Mouse (Mus musculus): Measurements from ENCODE around the gene Dnajc28.

Dnajc28 gene

DNA sequence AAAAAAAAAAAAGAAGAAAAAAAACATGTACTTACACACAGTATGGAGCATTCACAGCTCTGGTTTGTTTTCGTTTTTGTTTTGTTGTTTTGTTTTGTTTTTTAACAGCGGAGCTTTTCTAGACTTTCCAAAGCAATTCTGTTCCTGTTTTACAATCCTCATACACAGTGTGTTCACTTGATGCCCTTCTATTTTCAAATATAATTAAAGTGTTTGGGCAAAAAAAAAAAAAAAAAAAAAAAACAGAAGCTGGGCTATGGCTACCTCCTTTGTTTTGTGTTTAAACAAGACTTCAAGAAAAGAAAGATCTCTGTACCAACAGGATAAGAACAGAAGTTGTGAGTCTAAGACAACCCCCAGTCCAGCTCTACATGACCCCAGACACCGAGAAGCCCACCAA, 30.1 kb downstream of the Dnajc28 start:
- no peak for DNase-seq (ENCODE audit: low spot score in 2 of 2)

DNA sequence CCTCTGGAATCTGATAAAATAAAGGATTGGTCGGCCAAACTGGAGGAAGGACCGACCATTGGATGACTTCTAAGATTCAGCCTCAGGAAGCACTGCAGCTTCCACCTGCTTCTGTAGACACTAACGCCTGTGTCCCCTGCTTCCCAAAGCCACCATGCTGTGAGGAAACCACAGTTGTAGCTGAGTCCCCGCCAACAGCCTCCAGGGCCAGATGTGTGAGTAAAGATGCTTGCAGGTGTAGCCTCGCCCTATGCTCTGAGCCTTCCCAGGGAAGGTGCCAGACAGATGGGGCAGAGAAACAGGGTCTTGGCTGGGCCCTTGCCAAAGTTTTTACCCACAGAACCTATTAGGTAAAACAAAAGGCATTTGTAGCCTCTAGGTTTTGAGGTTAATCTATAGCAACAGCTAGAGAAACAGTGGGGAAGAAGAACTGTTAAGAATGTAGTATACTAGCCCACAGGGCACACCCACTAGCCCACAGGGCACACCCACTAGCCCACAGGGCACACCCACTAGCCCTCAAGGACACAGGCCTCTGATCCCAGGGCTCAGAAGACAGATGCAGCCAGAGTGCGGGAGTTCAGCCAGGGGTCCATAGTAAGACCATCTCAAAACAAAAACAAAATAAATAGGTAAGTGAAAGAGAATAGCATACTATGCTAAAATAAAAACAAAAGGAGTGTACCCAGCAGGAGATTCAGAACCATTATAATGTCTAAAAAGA, 30.9 kb downstream of the Dnajc28 start:
- DNase-seq (ENCODE audit: low spot score in 2 of 2) = no peak

DNA sequence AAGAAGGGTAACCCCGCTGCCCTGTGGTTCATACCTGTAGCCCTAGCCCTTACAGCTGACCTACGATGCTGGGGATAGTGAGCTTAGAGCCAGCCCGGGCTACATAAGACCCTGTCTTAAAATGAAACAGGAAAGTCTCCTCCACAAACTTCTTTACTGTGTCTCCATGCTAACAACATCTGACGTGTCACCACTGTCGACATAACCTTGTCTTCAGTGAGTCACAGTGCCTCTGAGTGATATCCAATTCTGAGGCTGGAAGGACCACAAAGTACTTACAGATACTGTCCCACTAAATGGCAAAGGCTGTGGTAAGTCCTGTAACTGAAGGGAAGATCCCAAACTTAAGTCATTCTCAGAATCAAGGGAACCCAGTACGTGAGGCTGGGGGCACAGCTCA, 32.6 kb downstream of the Dnajc28 start:
- DNase-seq (ENCODE audit: low spot score in 2 of 2) = no peak

DNA sequence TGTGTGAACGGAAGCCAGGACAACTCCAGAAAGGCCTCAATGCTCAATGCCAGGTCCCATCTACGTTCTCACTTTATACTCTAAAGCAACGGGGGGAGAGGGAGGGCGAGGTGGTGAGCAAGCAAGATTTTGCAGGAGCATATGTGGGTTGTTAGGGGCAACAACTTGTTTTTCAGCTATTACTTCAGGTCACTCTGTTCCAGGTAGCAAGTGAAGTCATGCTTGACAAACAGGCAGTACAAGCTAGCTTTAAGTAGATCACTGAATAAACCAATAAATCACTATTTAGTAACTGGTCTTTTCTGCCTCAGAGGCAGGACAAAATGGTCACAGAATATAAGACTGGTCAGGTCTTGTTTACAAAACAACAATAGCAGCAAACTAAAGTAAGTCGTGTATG, 33.2 kb downstream of the Dnajc28 start:
- DNase-seq (ENCODE audit: low spot score in 2 of 2) = no peak

DNA sequence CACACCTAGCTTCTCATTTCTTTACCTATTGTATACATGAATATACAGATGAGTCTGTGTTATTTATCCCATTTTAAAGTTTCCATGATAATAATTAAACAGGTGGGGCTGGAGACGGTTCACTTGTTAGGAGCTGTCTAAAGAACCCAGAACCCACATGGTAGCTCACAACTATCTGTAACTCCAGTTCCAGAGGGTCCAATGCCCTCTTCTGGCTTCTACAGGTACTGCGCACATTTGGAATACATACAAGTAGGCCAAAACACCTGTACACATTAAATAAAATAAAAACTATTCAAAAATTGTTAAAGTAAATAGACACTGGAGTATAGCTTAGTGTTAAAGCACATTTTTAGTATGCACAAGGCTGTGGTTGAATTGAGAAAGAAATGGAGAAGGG, 36.5 kb downstream of the Dnajc28 start:
- DNase-seq (ENCODE audit: low spot score in 2 of 2) = peak in 1 of 2 experiments; percentile 44

DNA sequence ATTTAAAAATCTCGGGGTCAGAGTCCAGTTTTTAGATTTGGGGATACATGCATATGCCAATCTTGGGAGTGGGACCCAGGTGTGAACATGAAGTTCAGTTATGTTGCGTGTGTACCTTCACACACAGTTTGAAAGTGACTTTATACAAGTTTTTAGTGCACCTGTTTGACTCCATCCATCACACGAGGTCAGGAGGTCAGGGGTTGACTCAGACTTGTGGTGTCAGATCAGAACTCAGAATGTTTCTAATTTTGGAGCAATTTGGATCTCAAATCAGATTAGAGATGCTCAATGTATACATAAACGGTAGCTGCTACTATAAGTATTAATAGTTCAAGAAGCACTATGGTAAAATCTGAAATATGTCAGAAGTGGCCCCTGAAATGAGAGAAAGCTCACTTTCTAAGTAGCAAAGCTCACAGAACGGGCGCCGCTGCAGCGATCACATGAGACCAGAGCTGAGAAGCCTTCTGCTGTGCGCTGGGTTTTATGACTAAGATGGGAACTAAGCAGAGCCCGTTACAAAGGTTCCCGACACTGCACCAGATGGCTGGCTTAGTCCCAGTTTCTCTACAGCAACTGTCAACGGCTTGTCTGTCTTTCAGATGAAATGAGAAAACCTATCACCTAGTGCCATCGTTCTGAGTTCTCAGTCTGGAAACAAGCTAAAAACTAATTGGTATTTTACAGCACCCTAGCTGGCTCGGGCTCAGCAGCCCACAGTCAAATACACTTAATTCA, 39.7 kb downstream of the Dnajc28 start:
- peak; percentile 26 to 28 for DNase-seq (ENCODE audit: low spot score in 2 of 2)

DNA sequence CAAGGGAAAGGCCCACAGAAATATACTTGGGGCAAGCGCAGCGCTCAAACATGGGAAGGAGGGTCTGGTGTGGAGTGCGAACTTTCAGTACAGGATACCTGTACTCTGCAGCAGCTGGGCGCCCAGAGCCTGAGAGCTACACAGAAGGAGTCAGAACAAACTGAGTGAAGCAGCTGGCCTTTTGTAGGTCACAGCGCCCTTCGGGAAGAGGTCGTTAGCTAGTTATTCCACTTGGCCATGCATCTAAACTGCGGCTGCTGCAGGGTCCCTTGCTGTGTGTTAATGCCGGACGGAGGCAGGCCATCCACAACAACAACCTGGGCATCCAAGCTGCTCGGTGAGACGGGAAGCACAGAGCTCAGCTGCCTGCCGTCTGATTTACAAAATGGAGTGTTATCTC, 43.7 kb downstream of the Dnajc28 start:
- no peak for DNase-seq (ENCODE audit: low spot score in 2 of 2)

DNA sequence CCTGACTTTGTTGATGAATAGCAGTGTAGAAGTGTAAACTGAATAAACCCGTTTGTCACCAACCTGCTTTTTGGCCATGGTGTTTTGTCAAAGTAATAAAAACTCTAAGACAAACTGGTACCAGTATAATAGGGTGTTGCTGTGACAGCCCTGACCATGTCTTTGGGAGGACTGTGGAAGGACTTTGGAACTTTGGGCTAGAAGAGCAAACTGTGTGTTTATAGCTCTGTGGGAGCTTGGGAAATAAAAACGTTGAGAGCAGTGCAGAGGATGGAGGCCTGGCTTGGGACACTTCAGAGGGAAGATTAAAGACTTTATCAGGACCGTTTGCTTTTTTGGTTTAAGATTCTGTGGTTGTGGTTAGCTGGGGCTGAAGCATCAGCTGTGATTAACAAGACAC, 47.7 kb downstream of the Dnajc28 start:
- no peak for DNase-seq (ENCODE audit: low spot score in 2 of 2)

DNA sequence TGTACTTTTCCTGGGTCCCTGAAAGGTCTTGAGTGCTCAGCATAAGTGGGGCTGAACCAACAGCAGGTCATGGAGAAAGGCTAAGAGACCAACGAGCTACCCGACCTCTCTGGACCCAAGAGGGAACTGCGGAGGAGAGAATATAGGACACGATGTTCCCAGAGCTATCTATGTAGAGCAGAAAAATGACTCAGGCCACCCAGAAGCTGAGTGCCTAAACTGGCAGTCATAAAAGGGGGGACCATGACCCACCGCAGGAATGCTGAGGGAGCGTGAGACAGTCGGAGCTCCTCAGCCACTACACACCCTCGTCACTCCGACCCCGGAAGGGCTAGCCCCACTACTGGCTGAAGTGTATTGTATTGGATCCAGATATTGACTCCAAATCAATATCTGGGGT, 49.9 kb downstream of the Dnajc28 start:
- DNase-seq (ENCODE audit: low spot score in 2 of 2) = no peak

DNA sequence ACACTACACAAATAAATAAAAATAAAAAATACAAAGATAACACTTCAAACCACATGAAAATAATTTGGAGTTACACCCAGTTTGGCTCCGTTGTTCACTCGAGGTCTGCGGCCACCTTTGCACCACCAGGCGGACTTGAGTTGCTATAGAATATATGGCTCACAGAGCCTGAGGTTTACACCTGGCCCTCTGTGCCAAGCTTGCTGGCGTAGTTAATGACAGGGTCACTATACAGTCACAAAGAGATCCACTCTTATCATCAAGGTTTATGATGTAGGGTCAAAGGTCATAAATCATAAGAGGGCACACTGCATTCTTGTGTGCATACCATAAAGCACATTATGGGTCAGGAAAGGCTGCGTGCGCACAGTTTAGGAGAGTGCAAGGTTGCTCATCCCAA, 52.8 kb downstream of the Dnajc28 start:
- DNase-seq (ENCODE audit: low spot score in 2 of 2) = no peak

DNA sequence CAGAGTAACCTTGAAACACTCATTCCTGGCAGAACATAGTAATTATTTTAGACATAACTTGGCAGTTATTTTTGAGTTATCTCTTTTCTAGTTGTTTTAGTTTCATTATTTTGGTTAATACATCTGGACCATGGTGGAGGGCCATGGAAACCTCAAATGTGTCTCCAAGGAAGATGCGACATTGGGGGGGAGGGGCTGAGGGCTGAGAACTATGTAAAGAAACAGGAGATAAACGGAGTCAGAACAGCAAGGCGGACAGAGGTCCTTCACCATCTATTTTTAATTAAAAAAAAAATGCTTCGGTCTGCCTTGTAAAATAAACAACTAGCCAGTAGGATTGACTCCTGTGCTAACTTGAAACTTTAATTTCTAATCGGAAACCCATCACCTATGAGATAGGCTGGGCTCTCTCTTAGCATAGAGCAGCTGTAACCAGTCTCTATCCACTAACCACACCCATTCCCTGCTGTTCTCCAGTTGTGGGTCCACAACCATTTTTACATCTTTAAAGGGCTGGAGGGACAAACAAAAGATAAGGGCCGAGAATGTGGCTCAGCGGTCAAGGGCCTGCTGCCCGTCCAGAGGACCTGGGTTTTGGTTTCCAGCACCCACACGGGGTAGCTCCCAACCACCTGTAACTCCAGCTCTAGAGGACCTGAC, 53.4 kb downstream of the Dnajc28 start:
- no peak for DNase-seq (ENCODE audit: low spot score in 2 of 2)

DNA sequence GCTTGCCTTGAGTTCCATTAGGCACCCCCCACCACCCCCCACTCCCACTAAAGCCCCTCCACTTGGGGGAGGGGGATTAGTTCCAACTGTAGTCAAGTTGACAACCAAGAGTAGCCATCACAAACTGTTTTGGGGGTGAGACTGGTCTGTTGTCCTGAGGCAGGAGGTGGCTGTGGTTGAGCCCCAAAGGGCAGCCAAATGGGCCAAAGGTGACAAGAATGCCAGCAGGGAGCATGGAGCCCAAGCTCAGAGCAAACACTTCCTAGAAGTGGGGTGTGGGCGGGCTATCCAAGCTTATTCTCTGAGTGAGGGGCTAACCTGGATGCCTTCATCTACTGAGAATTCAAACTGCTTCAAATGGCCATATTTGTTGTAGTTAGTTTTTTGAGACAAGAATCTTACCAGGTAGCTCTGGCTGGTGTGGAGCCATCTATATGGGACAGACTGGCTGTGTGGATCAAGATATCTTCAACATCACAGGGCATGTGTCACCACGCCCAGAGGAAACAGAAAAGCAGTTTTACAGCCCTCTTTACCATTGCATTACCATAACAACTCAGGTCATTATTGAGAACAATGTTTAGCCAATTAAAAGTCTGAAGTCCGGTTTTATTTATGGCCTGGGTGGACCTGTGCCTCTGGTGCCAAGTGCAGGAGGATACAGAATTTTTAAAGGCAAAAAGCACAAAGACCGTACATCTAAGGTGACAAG, 54.1 kb downstream of the Dnajc28 start:
- DNase-seq (ENCODE audit: low spot score in 2 of 2) = no peak
